Mouse (Mus musculus) liver, adult 2 months (tissue): ENCODE measurements at regions not wholly inside any gene's neighbourhood (a gene's known extent, or its start where the extent isn't known, plus 50 kb on each side); places are given as distances from the start of the nearest gene placed in this dataset.

ENCODE experiments used
- DNase-seq: peaks from one replicate; pipeline ENCODE4 v3.0.0-alpha.2; 2011; ENCODE audit warnings: low read depth, low spot score; ENCODE audit errors: extremely low read depth
- H3K27ac ChIP-seq: fragments of 200-500 bp; replicated peaks from 2 replicates; pipeline ENCODE4 v1.5.1; 2012; ENCODE audit warnings: low read depth, mild to moderate bottlenecking, control low read depth, inconsistent platforms, low read length; ENCODE audit not compliant: insufficient read depth
- H3K27me3 ChIP-seq: fragments of 200-500 bp; 2 replicates; pipeline ENCODE4 v1.6.1; 2012; ENCODE audit warnings: mild to moderate bottlenecking, moderate library complexity, low read length, inconsistent platforms; ENCODE audit not compliant: control insufficient read depth, insufficient read depth
- H3K36me3 ChIP-seq: fragments of 200-500 bp; 2 replicates; pipeline ENCODE4 v1.6.1; 2012; ENCODE audit warnings: low read length, inconsistent platforms; ENCODE audit not compliant: control insufficient read depth, insufficient read depth
- H3K4me1 ChIP-seq: fragments of 200-500 bp; 2 replicates; pipeline ENCODE4 v1.6.1; 2011; ENCODE audit warnings: low read length; ENCODE audit not compliant: control insufficient read depth, insufficient read depth
- H3K4me3 ChIP-seq: fragments of 200-500 bp; 2 replicates; pipeline ENCODE4 v1.5.1; 2011; ENCODE audit warnings: low read depth, mild to moderate bottlenecking, control low read depth, low read length, moderate library complexity; ENCODE audit not compliant: insufficient read depth
- H3K79me2 ChIP-seq: fragments of 200-500 bp; 2 replicates; pipeline ENCODE4 v1.6.1; 2012; ENCODE audit warnings: inconsistent platforms, mild to moderate bottlenecking, low read length, moderate library complexity; ENCODE audit not compliant: control insufficient read depth, insufficient read depth
- H3K9ac ChIP-seq: fragments of 200-500 bp; 2 replicates; pipeline ENCODE4 v1.6.1; 2012; ENCODE audit warnings: low read depth, mild to moderate bottlenecking, control low read depth, inconsistent platforms, low read length
- CTCF ChIP-seq: fragments of 200-500 bp; IDR thresholded peaks from 2 replicates; pipeline ENCODE4 v1.5.1; 2011; ENCODE audit warnings: low read depth, low read length, control low read depth
- POLR2A ChIP-seq: fragments of 200-500 bp; IDR thresholded peaks from 2 replicates; pipeline ENCODE4 v1.6.1; 2011; ENCODE audit warnings: low read length, control low read depth; ENCODE audit not compliant: insufficient read depth; ENCODE audit errors: extremely low read depth
- WGBS: fragments of 180-500 bp; shearing (Covaris S2); methylation state at CpG from one replicate; pipeline ENCODE4 v1.1.7; 2018; 5-methylcytosine and 5-hydroxymethylcytosine counted together

DNA sequence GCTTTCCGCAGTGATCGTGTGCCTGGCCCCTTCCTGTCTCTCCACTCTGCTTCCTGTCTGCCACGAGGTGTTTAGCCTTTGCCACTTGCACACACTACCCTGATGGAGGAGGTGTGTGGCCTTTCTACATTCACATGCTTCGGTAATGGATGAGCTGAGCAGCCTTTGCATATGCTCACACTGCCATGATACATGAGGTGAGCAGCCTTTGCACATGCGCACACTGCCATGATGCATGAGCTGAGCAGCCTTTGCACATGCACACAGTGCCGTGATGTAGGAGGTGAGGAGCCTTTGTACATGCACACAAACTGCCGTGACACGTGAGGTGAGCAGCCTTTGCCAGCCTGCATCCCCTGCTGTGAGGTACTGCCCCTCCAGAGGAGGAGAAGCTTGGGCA is 58.3 kb downstream of the Erv3 start:
- no peak for TF ChIP-seq CTCF
- no peak for TF ChIP-seq POLR2A
- Histone ChIP-seq H3K27ac (no peak overlapping the region), H3K4me3 (no peak overlapping the region), H3K9ac (no peak overlapping the region), H3K36me3 (no peaks in the 10 kb centered on the region), H3K79me2 (no peaks in the 10 kb centered on the region), H3K27me3 (no peaks in the 10 kb centered on the region), H3K4me1 (peaks cover 4% of the 10 kb centered on the region)
- 78% methylated on average over 8 of the region's 8 CpGs for WGBS
- no peak for DNase-seq

DNA sequence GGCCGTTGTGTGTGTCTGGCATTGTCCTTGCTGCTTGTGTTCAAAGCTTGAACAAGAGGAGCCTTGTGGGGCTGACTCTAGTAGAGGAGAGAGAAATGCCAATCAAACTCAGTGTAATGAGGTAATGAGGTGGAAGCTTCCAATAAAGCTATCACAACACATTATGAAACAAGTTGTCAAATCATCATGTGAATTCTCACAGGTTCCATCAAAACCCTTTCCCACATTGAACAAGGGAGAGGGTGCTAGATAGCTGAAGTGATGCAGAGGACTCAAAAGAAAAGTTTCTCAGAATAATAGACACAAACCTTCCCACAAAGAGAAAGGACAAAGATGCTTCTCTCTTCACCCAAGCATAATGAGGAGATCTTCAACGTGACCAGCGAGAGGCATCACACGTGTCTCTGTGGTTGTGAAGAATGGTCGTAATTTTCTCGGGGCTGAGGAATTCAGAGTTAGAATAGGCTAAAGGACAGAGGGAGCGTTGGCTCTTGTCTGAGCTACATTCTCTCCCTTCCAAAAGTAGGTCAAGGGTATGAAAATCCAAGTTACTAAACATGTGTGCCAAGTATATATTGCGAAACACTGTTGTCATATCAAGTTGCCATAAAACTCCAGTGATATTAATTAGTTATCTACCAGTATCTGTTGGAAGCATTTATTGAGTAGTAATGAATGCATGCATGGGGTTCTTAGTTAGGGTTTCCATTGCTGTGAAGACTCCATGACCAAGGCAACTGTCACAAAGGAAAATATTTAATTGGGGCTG is 59.2 kb downstream of the Erv3 start:
- Histone ChIP-seq H3K4me1 (peaks cover 4% of the 10 kb centered on the region), H3K36me3 (no peaks in the 10 kb centered on the region), H3K27me3 (no peaks in the 10 kb centered on the region), H3K79me2 (no peaks in the 10 kb centered on the region), H3K27ac (no peak overlapping the region), H3K4me3 (no peak overlapping the region), H3K9ac (no peak overlapping the region)
- DNase-seq = peak; percentile 83
- WGBS = 75% methylated on average over 8 of the region's 8 CpGs
- no peak for TF ChIP-seq CTCF
- no peak for TF ChIP-seq POLR2A

DNA sequence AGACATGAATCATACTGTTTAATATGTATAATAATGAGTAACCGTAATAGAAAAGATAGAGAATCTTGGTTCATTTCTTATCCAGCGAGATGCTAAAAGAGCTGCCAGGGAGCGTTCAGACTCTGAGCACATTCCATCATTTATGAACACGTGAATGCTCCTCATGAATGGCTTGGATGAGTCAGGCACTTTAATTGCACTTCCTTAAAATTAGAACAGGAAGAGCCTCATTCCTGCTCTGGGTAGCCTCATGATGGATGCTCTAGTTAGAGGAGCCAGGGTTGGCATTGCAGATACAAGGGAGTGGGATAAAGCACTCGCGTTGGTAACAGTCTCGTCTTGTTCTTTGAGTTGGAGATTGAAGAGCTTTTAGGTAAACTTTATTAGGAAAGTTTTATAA is 60.1 kb downstream of the Erv3 start:
- WGBS = 86% methylated on average over 7 of the region's 7 CpGs
- H3K4me1 ChIP-seq = peaks cover 4% of the 10 kb centered on the region
- no peaks in the 10 kb centered on the region for H3K36me3 ChIP-seq
- H3K9ac ChIP-seq = no peak overlapping the region
- no peaks in the 10 kb centered on the region for H3K27me3 ChIP-seq
- H3K79me2 ChIP-seq = no peaks in the 10 kb centered on the region
- H3K27ac ChIP-seq = no peak overlapping the region
- DNase-seq = no peak
- H3K4me3 ChIP-seq = no peak overlapping the region
- TF ChIP-seq POLR2A (no peak), CTCF (no peak)

DNA sequence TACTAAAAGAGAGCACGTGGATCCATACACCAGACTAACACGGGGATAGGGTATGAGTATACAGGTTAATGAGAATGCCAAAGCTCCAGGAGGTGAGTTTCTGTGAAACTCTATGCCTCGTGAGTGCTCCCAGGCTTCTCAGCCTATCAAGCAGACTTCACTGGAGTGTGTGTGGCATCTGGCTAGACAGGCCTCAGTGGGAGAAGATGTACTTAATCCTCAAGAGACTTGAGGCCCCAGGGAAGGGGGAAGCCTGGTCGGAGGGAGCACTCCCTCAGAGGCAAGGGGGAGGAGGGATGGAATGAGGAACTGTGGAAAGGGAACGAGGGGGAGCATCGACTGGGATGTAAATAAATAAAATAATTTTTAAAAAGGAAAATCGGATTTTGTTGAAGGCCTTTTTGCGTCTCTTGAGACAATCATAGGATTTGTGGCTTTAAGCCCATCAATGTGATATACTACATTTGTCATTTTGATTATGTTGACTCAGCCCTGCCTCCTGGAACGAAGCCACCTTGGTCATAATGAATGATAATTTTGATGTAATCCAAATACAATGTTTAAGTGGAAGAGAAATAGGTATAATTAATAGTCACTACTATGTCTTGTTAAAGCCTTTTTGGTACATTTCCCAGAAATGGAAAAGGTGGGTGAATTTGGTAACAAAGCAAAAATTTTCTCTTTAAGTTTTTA is 62.4 kb downstream of the Erv3 start:
- Histone ChIP-seq H3K36me3 (no peaks in the 10 kb centered on the region), H3K9ac (no peak overlapping the region), H3K79me2 (no peaks in the 10 kb centered on the region), H3K27me3 (no peaks in the 10 kb centered on the region), H3K4me1 (peaks cover 4% of the 10 kb centered on the region), H3K27ac (no peak overlapping the region), H3K4me3 (no peak overlapping the region)
- DNase-seq = no peak
- 70% methylated on average over 9 of the region's 9 CpGs for WGBS
- TF ChIP-seq CTCF = no peak
- TF ChIP-seq POLR2A = no peak

DNA sequence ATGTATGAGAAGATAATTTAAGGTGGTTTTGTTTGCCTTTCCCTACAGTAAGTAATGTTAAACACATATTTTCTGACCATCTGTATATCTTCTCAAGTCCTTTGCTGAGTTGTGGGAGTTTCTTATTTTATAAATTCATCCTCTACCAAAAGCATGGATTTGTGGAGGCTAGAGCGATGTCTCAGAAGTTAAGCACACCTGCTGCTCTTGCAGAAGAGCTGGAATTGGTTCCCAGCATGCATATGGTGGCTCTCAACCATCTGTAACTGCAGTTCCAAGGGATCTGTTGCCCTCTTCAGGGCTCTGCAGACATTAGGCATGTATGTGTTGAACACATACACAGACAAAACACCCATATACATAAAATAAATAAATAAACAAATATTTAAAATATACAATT is 84.2 kb downstream of the Erv3 start:
- no peaks in the 10 kb centered on the region for H3K79me2 ChIP-seq
- no peak overlapping the region for H3K9ac ChIP-seq
- no peaks in the 10 kb centered on the region for H3K4me1 ChIP-seq
- H3K27ac ChIP-seq = no peak overlapping the region
- H3K36me3 ChIP-seq = no peaks in the 10 kb centered on the region
- no peaks in the 10 kb centered on the region for H3K27me3 ChIP-seq
- DNase-seq = no peak
- no peak for TF ChIP-seq POLR2A
- no peak for TF ChIP-seq CTCF
- 95% methylated on average over 1 of the region's 1 CpGs for WGBS
- no peak overlapping the region for H3K4me3 ChIP-seq

DNA sequence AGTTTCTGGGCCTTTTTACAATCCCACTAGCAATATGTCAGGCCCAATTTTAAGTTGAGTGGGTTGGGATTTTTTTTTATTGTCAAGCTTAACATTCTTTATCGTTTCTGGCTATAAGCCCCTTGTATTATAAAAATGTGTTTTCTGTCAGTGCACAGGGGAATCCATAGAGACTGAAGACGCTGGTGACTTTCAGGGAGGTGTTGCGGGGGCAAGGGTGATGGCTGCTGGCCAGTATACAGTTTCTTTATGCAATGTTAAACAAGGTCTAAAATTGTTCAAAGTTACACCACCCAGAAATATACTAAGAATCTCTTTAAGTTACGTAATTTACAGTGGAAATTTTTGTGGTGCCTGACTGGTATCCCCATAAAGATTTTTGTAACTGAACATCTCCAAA is 85.9 kb downstream of the Erv3 start:
- Histone ChIP-seq H3K79me2 (no peaks in the 10 kb centered on the region), H3K4me3 (no peak overlapping the region), H3K27ac (no peak overlapping the region), H3K36me3 (no peaks in the 10 kb centered on the region), H3K27me3 (no peaks in the 10 kb centered on the region), H3K4me1 (no peaks in the 10 kb centered on the region), H3K9ac (no peak overlapping the region)
- no peak for TF ChIP-seq POLR2A
- TF ChIP-seq CTCF = no peak
- 74% methylated on average over 4 of the region's 4 CpGs for WGBS
- DNase-seq = no peak
